Mouse (Mus musculus): ENCODE data around the gene Snap29.

GRCm38 (mm10) chr16:17461596-17461995 is 55.8 kb downstream of the Snap29 start:
- TF ChIP-seq CTCF (IDR thresholded peaks at IDR 0.05; ENCODE audit: borderline replicate concordance, insufficient read depth, low read depth, low read length) (no peak), POLR2A (IDR thresholded peaks at IDR 0.05; ENCODE audit: borderline replicate concordance, insufficient read depth, low read length) (no peak)
